Mouse (Mus musculus) heart, adult 2 months (tissue): ENCODE measurements around the gene Pnpt1.

ENCODE experiments used
- CTCF ChIP-seq: fragments of 200-600 bp; IDR thresholded peaks from 2 replicates; pipeline ENCODE4 v1.8.1; 2022; ENCODE audit warnings: antibody characterized with exemption, mild to moderate bottlenecking, moderate library complexity
- EP300 ChIP-seq: fragments of 200-500 bp; IDR thresholded peaks from 2 replicates; pipeline ENCODE4 v1.6.1; 2011; ENCODE audit warnings: low read depth, low read length, control low read depth; ENCODE audit not compliant: insufficient read depth
- POLR2A ChIP-seq: fragments of 200-500 bp; IDR thresholded peaks from 2 replicates; pipeline ENCODE4 v1.6.1; 2011; ENCODE audit warnings: mild to moderate bottlenecking, low read depth, low read length, control low read depth; ENCODE audit not compliant: insufficient read depth

DNA sequence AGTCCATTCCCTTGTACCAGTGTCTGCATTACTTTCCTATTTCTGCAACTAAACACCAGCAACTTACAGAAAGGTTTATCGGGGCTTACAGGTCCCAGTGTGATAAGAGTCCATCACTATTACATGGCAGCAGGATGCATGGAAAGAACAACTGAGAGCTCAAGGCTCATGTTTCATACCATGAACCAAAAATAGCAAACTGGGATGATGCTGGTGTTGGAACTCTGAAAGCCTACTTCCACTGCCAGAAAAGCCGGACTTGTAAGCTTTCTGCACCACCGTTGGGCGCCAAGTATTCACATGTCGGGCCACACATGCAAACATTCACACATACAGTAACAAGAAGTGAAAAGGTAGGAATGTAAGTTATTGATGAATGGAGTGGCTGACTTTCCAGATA is 51.2 kb downstream of the Pnpt1 start:
- TF ChIP-seq CTCF (no peak), POLR2A (no peak), EP300 (no peak)
